ENCODE assay signal across 23 mouse cellular contexts in the genomic region with DNA sequence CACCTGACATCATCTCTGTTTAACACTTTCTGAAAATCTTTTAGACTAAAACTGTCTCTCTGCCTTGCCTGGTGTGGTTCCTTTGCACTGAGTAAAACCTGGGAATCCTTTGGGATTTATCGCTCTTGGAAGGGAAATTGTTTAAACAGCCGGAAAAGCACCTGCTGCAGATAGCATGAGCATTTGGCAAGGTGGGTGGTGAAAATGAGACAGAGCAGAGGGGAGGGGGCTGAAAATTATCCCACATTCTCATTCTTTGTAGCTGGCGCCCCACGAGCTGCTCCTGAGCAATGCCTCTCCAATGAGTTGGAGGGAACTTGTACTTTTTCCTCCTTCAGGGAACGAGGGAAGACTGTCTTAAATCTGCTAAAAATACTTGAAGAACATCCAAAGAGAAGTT. TPM values are rescaled to one million over a fixed set of nuclear protein-coding genes. Genes with fewer than 3 reads are reported as not detected.
DNase-seq lines count a peak whose midpoint lies in the region; ATAC-seq and TF ChIP-seq lines count a peak whose summit lies in the region.
"Had no signal": no experiment of that assay in that cellular context is flagged by ENCODE, and none has a peak within 500 bp of the region (broad histone marks: within the 10 kb centered on the region; RNA-seq: fewer than 3 reads in every experiment).

No protein-coding gene starts in this region.

- no peak overlapping the region for H3K4me3 ChIP-seq in liver, postnatal 0 days (ENCODE audit: low read depth, low read length)
- H3K4me3 ChIP-seq in hindbrain, embryonic 14.5 days (replicated peaks; ENCODE audit: low read length), result no peak overlapping the region
- H3K4me3 ChIP-seq: heart, adult 2 months had no signal

- ATAC-seq in frontal cortex, adult (ENCODE audit: low TSS enrichment), result peak; percentile 89
- no peak for ATAC-seq in liver, postnatal 0 days
- no peak for ATAC-seq in hindbrain, embryonic 14.5 days (ENCODE audit: low FRiP score)
- ATAC-seq: forebrain, postnatal 0 days; hindbrain, embryonic 16.5 days; intestine, postnatal 0 days; Patski had no signal

- WGBS in liver, postnatal 0 days (ENCODE audit: insufficient replicate concordance), result 78% methylated on average over 5 of the region's 5 CpGs
- WGBS in hindbrain, embryonic 14.5 days, result 91% methylated on average over 5 of the region's 5 CpGs

- DNase-seq in frontal cortex, postnatal 14 days (ENCODE audit: low spot score in 2 of 2), result no peak
- peak; percentile 74 for DNase-seq in layer of hippocampus, adult 9-10 months (ENCODE audit: low spot score)
- DNase-seq in left cerebral cortex, adult 8-10 months (ENCODE audit: low spot score in 2 of 2), result peak; percentile 13 to 67
- DNase-seq in right cerebral cortex, postnatal 14 days, result peak; percentile 21
- no peak for DNase-seq in liver, postnatal 0 days
- DNase-seq in hindbrain, embryonic 14.5 days (ENCODE audit: low spot score), result no peak
- no peak for DNase-seq in heart, postnatal 14 days
- DNase-seq: adrenal gland, adult 8-10 months; cerebellum, adult 9-11 months; embryo, embryonic 11 days; forebrain, postnatal 0 days; gastrocnemius, postnatal 14 days; heart, adult 2 months; heart, postnatal 4 days; liver; lung, postnatal 14 days; midbrain, embryonic 14.5 days; thymus, adult 18-20 months had no signal

- no peak overlapping the region for H3K4me2 ChIP-seq in liver, postnatal 0 days (ENCODE audit: low read depth, low read length)
- H3K4me2 ChIP-seq in hindbrain, embryonic 14.5 days (replicated peaks), result no peak overlapping the region

- no peaks in the 10 kb centered on the region for H3K9me3 ChIP-seq in liver, postnatal 0 days (ENCODE audit: low read length)
- H3K9me3 ChIP-seq in hindbrain, embryonic 14.5 days (ENCODE audit: control insufficient read depth, low read length), result no peaks in the 10 kb centered on the region

- no peak for TF ChIP-seq EP300 in liver, postnatal 0 days (IDR thresholded peaks at IDR 0.05; ENCODE audit: low read depth)

- H3K36me3 ChIP-seq in liver, postnatal 0 days (replicated peaks; ENCODE audit: insufficient read depth, low read length), result no peaks in the 10 kb centered on the region
- H3K36me3 ChIP-seq in hindbrain, embryonic 14.5 days (replicated peaks; ENCODE audit: control insufficient read depth, insufficient read depth), result no peaks in the 10 kb centered on the region

- H3K27ac ChIP-seq in liver, postnatal 0 days (ENCODE audit: low read depth), result no peak overlapping the region
- H3K27ac ChIP-seq in hindbrain, embryonic 14.5 days, result no peak overlapping the region
- H3K27ac ChIP-seq: heart, adult 2 months; kidney, postnatal 0 days had no signal

- TF ChIP-seq CTCF in liver, postnatal 0 days (IDR thresholded peaks at IDR 0.05; ENCODE audit: low read depth), result no peak

- no peaks in the 10 kb centered on the region for H3K4me1 ChIP-seq in liver, postnatal 0 days (ENCODE audit: insufficient read depth)
- no peaks in the 10 kb centered on the region for H3K4me1 ChIP-seq in hindbrain, embryonic 14.5 days (replicated peaks; ENCODE audit: control insufficient read depth, insufficient read depth, low read length)

- H3K27me3 ChIP-seq in liver, postnatal 0 days (ENCODE audit: insufficient read depth, low read length), result no peaks in the 10 kb centered on the region
- no peaks in the 10 kb centered on the region for H3K27me3 ChIP-seq in hindbrain, embryonic 14.5 days (ENCODE audit: control insufficient read depth, insufficient read depth, low read length)

- intact Hi-C loops in heart, postnatal 14 days (cut with DNase I), result no loop called here

- H3K9ac ChIP-seq in liver, postnatal 0 days (replicated peaks), result no peak overlapping the region
- no peak overlapping the region for H3K9ac ChIP-seq in hindbrain, embryonic 14.5 days
- H3K9ac ChIP-seq: forebrain, postnatal 0 days had no signal

RNA-seq across cellular contexts. Expression of gene Ppp3r1, which starts 52.1 kb away (rescaled TPM):
- total RNA-seq in left cerebral cortex, adult 8-10 months (2022), result 100 to 1,000 TPM; 620 to 756 (median 686) TPM
- polyA plus RNA-seq in liver, postnatal 0 days (2015; fragmentation: Nextera tagmentation; extraction: Ambion mirVana), result 31.1 and 32.1 TPM in 2 replicates
- 240 and 268 TPM in 2 replicates for polyA plus RNA-seq in hindbrain, embryonic 14.5 days (2014; fragmentation: Nextera tagmentation; extraction: Ambion mirVana)
- total RNA-seq in heart, postnatal 14 days (2021), result 10 to 100 TPM; 66.5 to 69.7 TPM

RNA-seq across cellular contexts. Expression of gene Plek, which starts 54.8 kb away (rescaled TPM):
- total RNA-seq in left cerebral cortex, adult 8-10 months (2022), result 10 to 100 TPM in 3 of 4 experiments, 1 to 10 TPM in 1; 8.1 to 26.6 (median 17.0) TPM
- polyA plus RNA-seq in liver, postnatal 0 days (2015; fragmentation: Nextera tagmentation; extraction: Ambion mirVana), result 19.8 and 22.5 TPM in 2 replicates
- polyA plus RNA-seq in hindbrain, embryonic 14.5 days (2014; fragmentation: Nextera tagmentation; extraction: Ambion mirVana), result 4.4 TPM in 2 replicates
- total RNA-seq in heart, postnatal 14 days (2021), result 1 to 10 TPM; 3.0 to 4.1 TPM
- polyA plus RNA-seq: Patski had no signal

RNA-seq across cellular contexts. Expression of gene Cnrip1, which starts 55.5 kb away (rescaled TPM):
- total RNA-seq in left cerebral cortex, adult 8-10 months (2022), result 10 to 100 TPM; 78.9 to 89.0 (median 83.4) TPM
- 3.7 TPM in 2 replicates for polyA plus RNA-seq in liver, postnatal 0 days (2015; fragmentation: Nextera tagmentation; extraction: Ambion mirVana)
- 142 and 148 TPM in 2 replicates for polyA plus RNA-seq in hindbrain, embryonic 14.5 days (2014; fragmentation: Nextera tagmentation; extraction: Ambion mirVana)
- 1 to 10 TPM; 6.8 to 7.8 TPM for total RNA-seq in heart, postnatal 14 days (2021)

Comparison
In these comparisons a context has a peak if more than half of its experiments do, and no peak if none do; other contexts are left out.
1. DNase-seq: peak in layer of hippocampus, adult 9-10 months (single experiment), left cerebral cortex, adult 8-10 months (2 of 2) and right cerebral cortex, postnatal 14 days (single experiment); none in frontal cortex, postnatal 14 days (0 of 2), liver, postnatal 0 days (single experiment), hindbrain, embryonic 14.5 days (single experiment) and heart, postnatal 14 days (0 of 2).
2. RNA of gene Ppp3r1, which starts 52.1 kb away (total RNA-seq): 620 to 756 TPM in left cerebral cortex, adult 8-10 months; 66.5 to 69.7 TPM in heart, postnatal 14 days; every median in the first group is over 4 times any median in the second.
3. RNA of gene Cnrip1, which starts 55.5 kb away (total RNA-seq): 78.9 to 89.0 TPM in left cerebral cortex, adult 8-10 months; 6.8 to 7.8 TPM in heart, postnatal 14 days; every median in the first group is over 4 times any median in the second.